Mouse (Mus musculus) MEL (cell line): Measurements from ENCODE around the gene Pgpep1. TPM values are rescaled to one million over a fixed set of nuclear protein-coding genes. Genes with fewer than 3 reads are reported as not detected.

Experiments used
- DNase-seq: peaks from one replicate; pipeline ENCODE4 v3.0.0; 2011; ENCODE audit warnings: low read depth, low spot score
- H3K27ac ChIP-seq: 2 replicates; pipeline ENCODE4 v1.5.1; 2012; ENCODE audit warnings: low read depth, mild to moderate bottlenecking, control low read depth, low read length, moderate library complexity; ENCODE audit not compliant: control insufficient read depth
- H3K27me3 ChIP-seq, 2 experiments: fragments of 150-350 bp in 1 of 2; sonication (generic) in 1 of 2; 2 replicates each; pipeline ENCODE4 v1.6.1; 2012; ENCODE audit warnings: low read length in 2 of 2, mild to moderate bottlenecking in 2 of 2, improper control_type of control experiment in 1 of 2, moderate library complexity in 1 of 2; ENCODE audit not compliant: insufficient read depth in 2 of 2, control insufficient read depth in 1 of 2
- H3K36me3 ChIP-seq, 2 experiments: 2 replicates each; pipeline ENCODE4 v1.6.1; 2012 to 2014; ENCODE audit warnings: low read length in 2 of 2, improper control_type of control experiment in 1 of 2, inconsistent platforms in 1 of 2, mild to moderate bottlenecking in 1 of 2; ENCODE audit not compliant: insufficient read depth in 2 of 2, control insufficient read depth in 1 of 2
- H3K4me1 ChIP-seq, 2 experiments: fragments of 150-350 bp in 1 of 2; sonication (generic) in 1 of 2; 2 replicates each; pipeline ENCODE4 v1.6.1; 2012; ENCODE audit warnings: low read length in 2 of 2, improper control_type of control experiment in 1 of 2, mild to moderate bottlenecking in 1 of 2; ENCODE audit not compliant: insufficient read depth in 2 of 2, control insufficient read depth in 1 of 2
- H3K4me3 ChIP-seq, 2 experiments: fragments of 150-350 bp in 1 of 2; sonication (generic) in 1 of 2; 2 replicates each; pipeline ENCODE4 v1.5.1; 2012; ENCODE audit warnings: low read depth in 2 of 2, low read length in 2 of 2, mild to moderate bottlenecking in 2 of 2, moderate library complexity in 2 of 2, control low read depth in 1 of 2, improper control_type of control experiment in 1 of 2; ENCODE audit not compliant: control insufficient read depth in 1 of 2, insufficient read depth in 1 of 2
- H3K79me2 ChIP-seq: 2 replicates; pipeline ENCODE4 v1.6.1; 2012; ENCODE audit warnings: mild to moderate bottlenecking, low read length, moderate library complexity; ENCODE audit not compliant: control insufficient read depth, poor library complexity, insufficient read depth
- H3K9ac ChIP-seq: 2 replicates; pipeline ENCODE4 v1.6.1; 2012; ENCODE audit warnings: low read depth, mild to moderate bottlenecking, control low read depth, low read length, moderate library complexity; ENCODE audit not compliant: control insufficient read depth, poor library complexity, severe bottlenecking
- H3K9me3 ChIP-seq: fragments of 150-350 bp; sonication (generic); replicated peaks from 2 replicates; pipeline ENCODE4 v1.6.1; 2012; ENCODE audit warnings: mild to moderate bottlenecking, low read length, improper control_type of control experiment, moderate library complexity; ENCODE audit not compliant: insufficient read depth
- ELF1 ChIP-seq: IDR thresholded peaks from 2 replicates; pipeline ENCODE4 v1.6.1; 2014; ENCODE audit warnings: low read depth, mild to moderate bottlenecking, inconsistent platforms, low read length, improper control_type of control experiment, moderate library complexity
- EP300 ChIP-seq, 2 experiments: IDR thresholded peaks; 2 replicates each; pipeline ENCODE4 v1.6.1; 2011; ENCODE audit warnings: improper control_type of control experiment in 2 of 2, low read length in 2 of 2, low read depth in 1 of 2, mild to moderate bottlenecking in 1 of 2
- ETS1 ChIP-seq: IDR thresholded peaks from 2 replicates; pipeline ENCODE4 v1.6.1; 2012; ENCODE audit warnings: low read depth, mild to moderate bottlenecking, inconsistent platforms, low read length, improper control_type of control experiment, moderate library complexity
- GATA1 ChIP-seq: IDR thresholded peaks from 2 replicates; pipeline ENCODE4 v1.6.1; 2011; ENCODE audit warnings: low read depth, low read length, improper control_type of control experiment
- KAT2A ChIP-seq: conservative IDR thresholded peaks from 2 replicates; pipeline ENCODE4 v1.6.1; 2012; ENCODE audit warnings: low read depth, low read length, improper control_type of control experiment, inconsistent platforms
- MAX ChIP-seq: IDR thresholded peaks from 2 replicates; pipeline ENCODE4 v1.6.1; 2011; ENCODE audit warnings: low read length, improper control_type of control experiment
- MAZ ChIP-seq: IDR thresholded peaks from 2 replicates; pipeline ENCODE4 v1.6.1; 2012; ENCODE audit warnings: low read depth, mild to moderate bottlenecking, inconsistent platforms, low read length, improper control_type of control experiment
- MEF2A ChIP-seq: IDR thresholded peaks from 2 replicates; pipeline ENCODE4 v1.6.1; 2014; ENCODE audit warnings: low read depth, mild to moderate bottlenecking, inconsistent platforms, low read length, improper control_type of control experiment; ENCODE audit not compliant: poor library complexity, insufficient replicate concordance, severe bottlenecking; ENCODE audit errors: extremely low read depth
- POLR2A ChIP-seq, 2 experiments: IDR thresholded peaks; 2 replicates each; pipeline ENCODE4 v1.6.1; 2011 to 2012; ENCODE audit warnings: low read length in 2 of 2, mild to moderate bottlenecking in 2 of 2, control low read depth in 1 of 2, improper control_type of control experiment in 1 of 2, low read depth in 1 of 2, moderate library complexity in 1 of 2; ENCODE audit not compliant: control insufficient read depth in 1 of 2, insufficient read depth in 1 of 2, poor library complexity in 1 of 2
- TBP ChIP-seq: IDR thresholded peaks from 2 replicates; pipeline ENCODE4 v1.8.0; 2011; ENCODE audit warnings: low read depth, low read length, improper control_type of control experiment
- ZC3H11A ChIP-seq: IDR thresholded peaks from 2 replicates; pipeline ENCODE4 v1.6.1; 2012; ENCODE audit warnings: low read depth, mild to moderate bottlenecking, inconsistent platforms, low read length, improper control_type of control experiment
- ZKSCAN1 ChIP-seq: IDR thresholded peaks from 2 replicates; pipeline ENCODE4 v1.6.1; 2012; ENCODE audit warnings: low read depth, mild to moderate bottlenecking, inconsistent platforms, low read length, improper control_type of control experiment, moderate library complexity
- polyA plus RNA-seq, 2 experiments: library from polyadenylated mRNA; stranded (reverse) in 1 of 2; unstranded in 1 of 2; fragments of >175 nt in 1 of 2; fragments of >200 nt in 1 of 2; gene quantifications; 2 replicates each; pipeline versions ENCODE4 v1.2.1 to v1.2.4; 2012; ENCODE audit warnings: low replicate concordance in 2 of 2, low read depth in 1 of 2; ENCODE audit not compliant: insufficient read length in 2 of 2, insufficient read depth in 1 of 2, missing spikeins in 1 of 2
- total RNA-seq: library from RNA; depleted of rRNA; stranded (reverse); fragments of 300-350 nt; gene quantifications from 2 replicates; pipeline ENCODE4 v1.2.3, GENCODE M21; 2012

The Pgpep1 gene
- total and polyA plus RNA-seq, 3 experiments, result 12.6 to 19.5 TPM; not detected in 1

DNA sequence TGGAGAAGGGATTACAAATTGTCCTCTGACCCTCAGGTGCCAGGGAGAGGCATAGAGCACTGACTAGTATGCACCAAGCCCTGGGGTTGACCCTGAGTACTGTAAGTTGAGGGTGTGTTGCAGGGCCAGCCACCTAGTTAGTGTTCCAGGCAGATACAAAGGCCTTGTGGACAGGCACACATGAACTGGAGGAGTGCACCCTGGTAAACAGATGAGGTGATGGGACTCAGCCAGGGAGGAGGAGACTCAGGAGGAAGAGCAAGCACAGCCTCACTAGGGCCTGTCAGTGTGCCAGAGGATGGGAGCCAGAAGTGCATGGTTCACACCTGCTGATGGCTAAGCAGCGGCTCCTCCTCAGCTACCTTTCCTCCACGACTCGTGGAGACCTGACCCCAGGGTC, 19.9 kb upstream of the Pgpep1 start:
- DNase-seq, result no peak
- TF ChIP-seq MAX (no peak), ZC3H11A (no peak), GATA1 (no peak), MAZ (no peak), POLR2A (IDR thresholded peaks at IDR 0.05; ENCODE audit: control insufficient read depth in 1 of 2, insufficient read depth in 1 of 2, low read depth in 1 of 2, low read length in 2 of 2, poor library complexity in 1 of 2) (no peak), EP300 (IDR thresholded peaks at IDR 0.05; ENCODE audit: low read depth in 1 of 2, low read length in 2 of 2) (no peak), ZKSCAN1 (no peak), KAT2A (no peak), TBP (no peak), MEF2A (no peak)
- Histone ChIP-seq H3K36me3 (peaks cover 0 to 4% of the 10 kb centered on the region in 2 experiments; a peak in 2 of 4 replicates), H3K4me1 (peaks cover 2 to 5% of the 10 kb centered on the region in 2 experiments; a peak in 2 of 4 replicates), H3K9ac (no peak overlapping the region), H3K4me3 (no peak overlapping the region), H3K9me3 (no peaks in the 10 kb centered on the region), H3K27ac (no peak overlapping the region), H3K79me2 (peaks cover 8% of the 10 kb centered on the region), H3K27me3 (peaks cover 0 to 3% of the 10 kb centered on the region in 2 experiments; a peak in 3 of 4 replicates)

DNA sequence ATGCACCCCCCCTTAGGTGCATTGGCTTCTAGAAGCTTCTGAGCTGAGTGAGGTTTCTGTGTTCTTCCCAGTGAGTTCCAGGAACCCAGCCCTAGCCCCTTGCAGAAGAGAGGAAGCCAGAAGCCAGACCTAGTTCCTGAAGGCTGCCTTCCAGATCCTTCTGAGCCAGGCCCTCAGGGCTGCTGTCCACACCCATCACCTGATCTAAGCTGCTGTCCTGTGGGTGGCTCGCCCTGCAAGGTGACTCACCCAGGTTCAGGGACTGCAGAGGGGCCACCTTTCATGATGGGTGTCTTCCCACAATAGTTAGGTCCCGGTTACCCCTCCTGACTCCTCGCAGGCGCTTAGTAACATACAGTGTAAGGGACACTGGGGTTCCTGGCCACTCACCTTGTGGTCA, 19.2 kb upstream of the Pgpep1 start:
- Histone ChIP-seq H3K4me1 (peaks cover 2 to 11% of the 10 kb centered on the region in 2 experiments; a peak in 3 of 4 replicates), H3K27me3 (peaks cover 0 to 1% of the 10 kb centered on the region in 2 experiments; a peak in 1 of 4 replicates), H3K36me3 (peaks cover 0 to 10% of the 10 kb centered on the region in 2 experiments; a peak in 2 of 4 replicates)

DNA sequence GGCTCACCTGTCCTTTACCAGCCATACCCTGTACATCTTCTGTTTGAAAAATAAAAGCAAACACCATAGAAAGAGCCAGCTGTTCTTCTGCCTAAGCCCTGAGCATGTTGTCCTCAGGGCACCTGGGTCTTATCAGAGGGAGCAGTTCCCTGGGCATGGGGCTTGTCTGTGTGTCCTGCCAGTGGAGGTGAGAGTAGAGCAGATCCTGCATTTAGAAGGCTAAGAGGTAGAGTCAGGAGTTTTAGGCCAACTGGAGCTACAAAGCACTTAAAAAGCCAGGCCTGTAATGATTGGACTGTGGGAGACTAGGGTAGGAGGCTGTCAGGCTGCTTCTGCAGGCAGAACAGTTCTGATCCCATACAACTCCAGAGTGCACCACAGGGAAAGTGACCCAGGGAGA, 18.5 kb upstream of the Pgpep1 start:
- H3K4me3 ChIP-seq, result no peak overlapping the region
- H3K79me2 ChIP-seq, result peaks cover 21% of the 10 kb centered on the region
- H3K27me3 ChIP-seq, result no peaks in the 10 kb centered on the region
- DNase-seq, result no peak
- peaks cover 5 to 18% of the 10 kb centered on the region in 2 experiments; a peak in 3 of 4 replicates for H3K4me1 ChIP-seq
- H3K27ac ChIP-seq, result no peak overlapping the region
- peaks cover 0 to 17% of the 10 kb centered on the region in 2 experiments; a peak in 2 of 4 replicates for H3K36me3 ChIP-seq
- H3K9ac ChIP-seq, result no peak overlapping the region
- TF ChIP-seq POLR2A (IDR thresholded peaks at IDR 0.05; ENCODE audit: control insufficient read depth in 1 of 2, insufficient read depth in 1 of 2, low read depth in 1 of 2, low read length in 2 of 2, poor library complexity in 1 of 2) (peak in 1 of 2 experiments; percentile 14; a peak in 1 of 4 replicates), ELF1 (no peak)
- TF ChIP-seq, all 39 proteins: peak for 1
- no peaks in the 10 kb centered on the region for H3K9me3 ChIP-seq

More for the DNA sequence above, 19.2 kb upstream of the Pgpep1 start:
- Histone ChIP-seq H3K27ac (no peak overlapping the region), H3K9ac (no peak overlapping the region), H3K9me3 (no peaks in the 10 kb centered on the region), H3K79me2 (peaks cover 14% of the 10 kb centered on the region), H3K4me3 (no peak overlapping the region)
- no peak for DNase-seq
- no peak for TF ChIP-seq MAZ
- TF ChIP-seq ETS1, result no peak
- TF ChIP-seq POLR2A (IDR thresholded peaks at IDR 0.05; ENCODE audit: control insufficient read depth in 1 of 2, insufficient read depth in 1 of 2, low read depth in 1 of 2, low read length in 2 of 2, poor library complexity in 1 of 2), result 0 out of 4 replicates have a peak, but pooled peaks of 1 of the 2 experiments have one; percentile 4
